8 mouse cellular contexts compared by ENCODE assay signal in genomic region chr8:11009431-11010071, GRCm38 (mm10). TPM values are rescaled to one million over a fixed set of nuclear protein-coding genes. Genes with fewer than 3 reads are reported as not detected.
DNase-seq lines count a peak whose midpoint lies in the region; ATAC-seq and TF ChIP-seq lines count a peak whose summit lies in the region.

No protein-coding gene starts in this region.

- TF ChIP-seq POLR2A in small intestine, adult 2 months (IDR thresholded peaks at IDR 0.05; ENCODE audit: low read depth, low read length), result no peak

- H3K9me3 ChIP-seq in intestine, embryonic 14.5 days (ENCODE audit: control insufficient read depth, low read length), result no peaks in the 10 kb centered on the region
- no peaks in the 10 kb centered on the region for H3K9me3 ChIP-seq in limb, embryonic 10.5 days (replicated peaks)
- H3K9me3 ChIP-seq in midbrain, embryonic 10.5 days (replicated peaks), result no peaks in the 10 kb centered on the region

- H3K36me3 ChIP-seq in intestine, embryonic 14.5 days (ENCODE audit: control insufficient read depth, insufficient read depth, low read length), result peaks cover 9% of the 10 kb centered on the region; the same call in 1 of the 2 replicates
- peaks cover 24% of the 10 kb centered on the region for H3K36me3 ChIP-seq in limb, embryonic 10.5 days
- H3K36me3 ChIP-seq in midbrain, embryonic 10.5 days, result peaks cover 23% of the 10 kb centered on the region
- H3K36me3 ChIP-seq in small intestine, adult 2 months (ENCODE audit: control insufficient read depth, insufficient read depth, low read length), result peaks cover 12% of the 10 kb centered on the region

- peak; percentile 73 for ATAC-seq in intestine, embryonic 14.5 days (replicated peaks; ENCODE audit: low FRiP score, low TSS enrichment, low read depth)
- no peak for ATAC-seq in activated CD4-positive, CD25-positive, alpha-beta regulatory T cell, adult 4 months

- DNase-seq in ZHBTc4 (ENCODE audit: low read depth, low spot score), result peak; percentile 94
- peak; percentile 68 to 70 for DNase-seq in cerebellum, postnatal 36 days
- DNase-seq in gastrocnemius, adult 8-10 months (ENCODE audit: low spot score in 2 of 2), result peak; percentile 40 to 65
- peak; percentile 86 for DNase-seq in intestine, embryonic 14.5 days (ENCODE audit: low spot score)
- peak; percentile 78 for DNase-seq in limb, embryonic 10.5 days (ENCODE audit: low spot score)
- peak; percentile 86 for DNase-seq in midbrain, embryonic 10.5 days (ENCODE audit: low spot score)

- H3K4me1 ChIP-seq in intestine, embryonic 14.5 days (replicated peaks; ENCODE audit: control insufficient read depth, insufficient read depth, low read length), result peaks cover 22% of the 10 kb centered on the region
- peaks cover 57% of the 10 kb centered on the region for H3K4me1 ChIP-seq in limb, embryonic 10.5 days
- peaks cover 70% of the 10 kb centered on the region for H3K4me1 ChIP-seq in midbrain, embryonic 10.5 days
- H3K4me1 ChIP-seq in small intestine, adult 2 months (ENCODE audit: control insufficient read depth, insufficient read depth, insufficient read length, low read length), result peaks cover 31% of the 10 kb centered on the region

- H3K9ac ChIP-seq in intestine, embryonic 14.5 days (ENCODE audit: low read length), result peak overlapping the region; percentile 94

- H3K4me2 ChIP-seq in intestine, embryonic 14.5 days (ENCODE audit: low read length), result peak overlapping the region; percentile 93

- no peak for TF ChIP-seq CTCF in small intestine, adult 2 months (IDR thresholded peaks at IDR 0.05; ENCODE audit: extremely low read depth, insufficient read length, insufficient replicate concordance, low read depth, low read length)

- peak overlapping the region; percentile 97 for H3K27ac ChIP-seq in intestine, embryonic 14.5 days (ENCODE audit: low read depth)
- H3K27ac ChIP-seq in limb, embryonic 10.5 days, result peak overlapping the region; percentile 97
- peak overlapping the region; percentile 99 for H3K27ac ChIP-seq in midbrain, embryonic 10.5 days (replicated peaks)
- H3K27ac ChIP-seq in small intestine, adult 2 months (ENCODE audit: insufficient read depth, low read depth, low read length), result peak overlapping the region; percentile 84

- peak overlapping the region; percentile 73 for H3K4me3 ChIP-seq in intestine, embryonic 14.5 days (ENCODE audit: low read depth, low read length)
- peak overlapping the region; percentile 91 for H3K4me3 ChIP-seq in limb, embryonic 10.5 days
- peak overlapping the region; percentile 94 for H3K4me3 ChIP-seq in midbrain, embryonic 10.5 days
- peak overlapping the region; percentile 91 for H3K4me3 ChIP-seq in small intestine, adult 2 months (ENCODE audit: low read depth, low read length)

- no peaks in the 10 kb centered on the region for H3K27me3 ChIP-seq in intestine, embryonic 14.5 days (replicated peaks; ENCODE audit: control insufficient read depth, insufficient read depth, low read length)
- peaks cover 18% of the 10 kb centered on the region for H3K27me3 ChIP-seq in limb, embryonic 10.5 days (ENCODE audit: low read depth, poor library complexity, severe bottlenecking)
- H3K27me3 ChIP-seq in midbrain, embryonic 10.5 days (ENCODE audit: low read depth, poor library complexity, severe bottlenecking), result peaks cover 18% of the 10 kb centered on the region; the same call in 1 of the 2 replicates
- H3K27me3 ChIP-seq in small intestine, adult 2 months (ENCODE audit: control insufficient read depth, insufficient read depth, low read length), result no peaks in the 10 kb centered on the region

- under 1% methylated on average over 60 of the region's 62 CpGs for WGBS in intestine, embryonic 14.5 days
- 1% methylated on average over 54 of the region's 62 CpGs for WGBS in limb, embryonic 10.5 days
- under 1% methylated on average over 61 of the region's 62 CpGs for WGBS in midbrain, embryonic 10.5 days
- WGBS in small intestine, adult 2 months, result under 1% methylated on average over 56 of the region's 62 CpGs

RNA-seq across cellular contexts. Expression of gene Irs2, which starts 1.3 kb away (rescaled TPM):
- 10 to 100 TPM; 12.4 to 21.6 (median 15.2) TPM for total RNA-seq in gastrocnemius, adult 8-10 months (2022)
- polyA plus RNA-seq in intestine, embryonic 14.5 days (2014; fragmentation: Nextera tagmentation; extraction: Ambion mirVana), result 4.5 and 5.5 TPM in 2 replicates
- 5.8 and 9.7 TPM in 2 replicates for polyA plus RNA-seq in limb, embryonic 10.5 days (2016; fragmentation: Nextera tagmentation; extraction: Ambion mirVana)
- 5.6 and 5.9 TPM in 2 replicates for polyA plus RNA-seq in midbrain, embryonic 10.5 days (2016; fragmentation: Nextera tagmentation; extraction: Ambion mirVana)
- 7.5 and 31.2 TPM in 2 replicates for polyA plus RNA-seq in small intestine, adult 2 months (2012; rRNA removed)
- polyA plus RNA-seq in activated CD4-positive, CD25-positive, alpha-beta regulatory T cell, adult 4 months (2017; shearing (Covaris generic)), result under 1 TPM; 0.48 to 0.83 TPM
